Mouse (Mus musculus) layer of hippocampus, adult 9-10 months (tissue): ENCODE measurements around the gene Adamts5.
A peak's percentile ranks its signal among the peaks of the same experiment; 100 is the strongest.

Source experiments
- DNase-seq: peaks from one replicate; pipeline ENCODE4 v3.0.0; 2022; ENCODE audit warnings: low spot score

Adamts5 gene

GRCm38 (mm10) chr16:85819808-85820458 lies 81.7 kb downstream of the Adamts5 start:
- no peak for DNase-seq

GRCm38 (mm10) chr16:85814116-85814515 lies 87.5 kb downstream of the Adamts5 start:
- DNase-seq = no peak

GRCm38 (mm10) chr16:85807626-85808025 lies 94.0 kb downstream of the Adamts5 start:
- peak; percentile 59 for DNase-seq

- DNase-seq = peak; percentile 36
Observed at GRCm38 (mm10) chr16:85807072-85807471, 94.6 kb downstream of the Adamts5 start.
